Mouse (Mus musculus) cerebellum, adult (tissue): Measurements from ENCODE around the gene Trim10.
"Not testable (repeated sequence)": the region's sequence is repeated elsewhere in the genome, so short reads cannot be mapped to it uniquely, and the experiment has no call there.

Experiments
- ATAC-seq: cut with Nextera tagmentation; 2 replicates; pipeline ENCODE4 v1.9.2; 2017; ENCODE audit warnings: mild to moderate bottlenecking, moderate library complexity, mixed read lengths; ENCODE audit not compliant: insufficient number of reproducible peaks, low FRiP score, low TSS enrichment

Trim10 gene

GRCm38 (mm10) chr17:36869284-36869954 lies at the start of gene Trim10:
Gene Trim10 (plus strand): TSS chr17:36869574.
- ATAC-seq: no peak

GRCm38 (mm10) chr17:36824005-36824404 lies 45.4 kb upstream of the Trim10 start:
- no peak for ATAC-seq

- no peak for ATAC-seq
Observed at GRCm38 (mm10) chr17:36825525-36825924, 43.8 kb upstream of the Trim10 start.

- not testable (repeated sequence) for ATAC-seq
Observed at GRCm38 (mm10) chr17:36826002-36826401, 43.4 kb upstream of the Trim10 start.

- ATAC-seq: no peak
Observed at GRCm38 (mm10) chr17:36828488-36828887, 40.9 kb upstream of the Trim10 start.

- ATAC-seq: no peak
Observed at GRCm38 (mm10) chr17:36830470-36830869, 38.9 kb upstream of the Trim10 start.

- no peak for ATAC-seq
Observed at GRCm38 (mm10) chr17:36832694-36833093, 36.7 kb upstream of the Trim10 start.

GRCm38 (mm10) chr17:36835591-36836426 lies 33.6 kb upstream of the Trim10 start:
- no peak for ATAC-seq

GRCm38 (mm10) chr17:36836427-36836812 lies 33.0 kb upstream of the Trim10 start:
- ATAC-seq: no peak

- peak; percentile 97 for ATAC-seq
Observed at GRCm38 (mm10) chr17:36836874-36837647, 32.3 kb upstream of the Trim10 start, which contains the start of gene Trim26. Gene Trim26 (plus strand): TSS chr17:36837134.

GRCm38 (mm10) chr17:36839001-36839400 lies 30.4 kb upstream of the Trim10 start:
- no peak for ATAC-seq

- no peak for ATAC-seq
Observed at GRCm38 (mm10) chr17:36839931-36840330, 29.4 kb upstream of the Trim10 start.

- no peak for ATAC-seq
Observed at GRCm38 (mm10) chr17:36840961-36841445, 28.4 kb upstream of the Trim10 start.

- no peak for ATAC-seq
Observed at GRCm38 (mm10) chr17:36843696-36844095, 25.7 kb upstream of the Trim10 start.

- no peak for ATAC-seq
Observed at GRCm38 (mm10) chr17:36844286-36844719, 25.1 kb upstream of the Trim10 start.

GRCm38 (mm10) chr17:36844725-36845124 lies 24.6 kb upstream of the Trim10 start:
- no peak for ATAC-seq

- no peak for ATAC-seq
Observed at GRCm38 (mm10) chr17:36848911-36849310, 20.5 kb upstream of the Trim10 start.

- no peak for ATAC-seq
Observed at GRCm38 (mm10) chr17:36849992-36850391, 19.4 kb upstream of the Trim10 start.

GRCm38 (mm10) chr17:36851200-36851599 lies 18.2 kb upstream of the Trim10 start:
- no peak for ATAC-seq

GRCm38 (mm10) chr17:36851627-36852026 lies 17.7 kb upstream of the Trim10 start:
- no peak for ATAC-seq

GRCm38 (mm10) chr17:36855484-36855883 lies 13.9 kb upstream of the Trim10 start:
- no peak for ATAC-seq
